Mouse (Mus musculus) ES-E14 (cell line): Measurements from ENCODE around the gene Sh3pxd2a. TPM values are rescaled to one million over a fixed set of nuclear protein-coding genes. Genes with fewer than 3 reads are reported as not detected.

Experiments
- DNase-seq: peaks from one replicate; pipeline ENCODE4 v3.0.0-alpha.2; 2013; ENCODE audit warnings: low read depth, low spot score
- H3K27ac ChIP-seq: 2 replicates; pipeline ENCODE4 v1.5.1; 2012; ENCODE audit warnings: low read depth, mild to moderate bottlenecking, low read length, moderate library complexity, mixed read lengths; ENCODE audit not compliant: poor library complexity, insufficient read depth, severe bottlenecking
- H3K36me3 ChIP-seq: 2 replicates; pipeline ENCODE4 v1.6.1; 2012; ENCODE audit warnings: mild to moderate bottlenecking, low read length, moderate library complexity, mixed read lengths; ENCODE audit not compliant: control insufficient read depth, poor library complexity, insufficient read depth, severe bottlenecking
- H3K4me1 ChIP-seq, 2 experiments: fragments of 150-350 bp in 1 of 2; sonication (generic) in 1 of 2; 2 replicates each; pipeline ENCODE4 v1.6.1; 2012; ENCODE audit warnings: low read length in 2 of 2, mild to moderate bottlenecking in 1 of 2, mixed read lengths in 1 of 2; ENCODE audit not compliant: control insufficient read depth in 2 of 2, insufficient read depth in 2 of 2, poor library complexity in 1 of 2
- H3K4me3 ChIP-seq, 2 experiments: fragments of 150-350 bp in 1 of 2; sonication (generic) in 1 of 2; 2 replicates each; pipeline ENCODE4 v1.5.1; 2012; ENCODE audit warnings: low read length in 2 of 2, low read depth in 1 of 2, mild to moderate bottlenecking in 1 of 2, mixed read lengths in 1 of 2; ENCODE audit not compliant: insufficient read depth in 1 of 2, poor library complexity in 1 of 2, severe bottlenecking in 1 of 2
- H3K9ac ChIP-seq: 2 replicates; pipeline ENCODE4 v1.6.1; 2012; ENCODE audit warnings: low read depth, mild to moderate bottlenecking, low read length, mixed read lengths; ENCODE audit not compliant: poor library complexity, insufficient read depth, severe bottlenecking
- H3K9me3 ChIP-seq: fragments of 150-350 bp; sonication (generic); 2 replicates; pipeline ENCODE4 v1.6.1; 2012; ENCODE audit warnings: low read depth, mild to moderate bottlenecking, low read length; ENCODE audit not compliant: control insufficient read depth, insufficient read depth
- CHD2 ChIP-seq: IDR thresholded peaks from 2 replicates; pipeline ENCODE4 v1.6.1; 2014; ENCODE audit warnings: mild to moderate bottlenecking, low read depth, low read length, inconsistent platforms
- HCFC1 ChIP-seq: IDR thresholded peaks from 2 replicates; pipeline ENCODE4 v1.6.1; 2012; ENCODE audit warnings: low read length, inconsistent platforms, borderline replicate concordance; ENCODE audit not compliant: insufficient read depth
- MAFK ChIP-seq: IDR thresholded peaks from 2 replicates; pipeline ENCODE4 v1.6.1; 2014; ENCODE audit warnings: mild to moderate bottlenecking, low read depth, low read length, inconsistent platforms; ENCODE audit not compliant: insufficient read depth
- ZC3H11A ChIP-seq: IDR thresholded peaks from 2 replicates; pipeline ENCODE4 v1.6.1; 2012; ENCODE audit warnings: low read depth, mild to moderate bottlenecking, inconsistent platforms, low read length, borderline replicate concordance
- ZNF384 ChIP-seq: IDR thresholded peaks from 2 replicates; pipeline ENCODE4 v1.6.1; 2012; ENCODE audit warnings: low read depth, low read length, inconsistent platforms
- in situ Hi-C, 2 experiments: fragments of 600-800 bp; cut with MboI; formaldehyde crosslinking; loops; one replicate each; pipeline ENCODE4 v1.15.1; 2025; ENCODE audit warnings: low sequenced_read_pairs in 2 of 2, inconsistent platforms in 1 of 2; ENCODE audit not compliant: unreplicated experiment in 2 of 2
- total RNA-seq: library from RNA; depleted of rRNA; stranded (reverse); fragments of 300-350 nt; gene quantifications from 2 replicates; pipeline ENCODE4 v1.2.3, GENCODE M21; 2012

Gene Sh3pxd2a
- total RNA-seq, 1 experiment = 13.0 TPM

DNA sequence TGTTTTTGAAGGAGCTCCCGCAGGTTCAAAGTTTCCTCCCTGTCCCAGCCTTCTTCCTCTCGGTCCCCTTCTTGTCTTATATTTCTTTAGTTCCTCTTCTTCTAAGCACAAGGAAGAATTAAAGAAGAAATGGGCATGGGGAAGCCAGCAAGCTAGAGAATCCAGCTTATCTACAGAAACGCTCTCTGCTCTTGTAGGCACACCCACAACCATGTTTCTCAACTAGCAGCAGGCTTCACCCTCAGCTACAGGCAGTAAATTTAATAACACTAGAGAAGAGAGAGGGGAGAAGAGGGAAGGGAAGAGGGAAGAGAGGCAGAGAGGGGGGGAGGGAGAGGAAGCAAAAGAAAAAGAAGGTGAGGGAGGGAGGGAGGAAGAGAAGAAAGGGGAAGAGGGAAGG, 44.0 kb upstream of the Sh3pxd2a start:
- Histone ChIP-seq H3K4me3 (no peak overlapping the region), H3K9ac (no peak overlapping the region)

GRCm38 (mm10) chr19:47507128-47508121, 43.2 kb upstream of the Sh3pxd2a start:
- peaks cover 0 to 13% of the 10 kb centered on the region in 2 experiments; a peak in 2 of 4 replicates for H3K4me1 ChIP-seq
- H3K9ac ChIP-seq = no peak overlapping the region
- DNase-seq = no peak
- no peak overlapping the region for H3K4me3 ChIP-seq
- peaks cover 6% of the 10 kb centered on the region; the same call in 1 of the 2 replicates for H3K36me3 ChIP-seq
- H3K9me3 ChIP-seq = no peaks in the 10 kb centered on the region
- no peak for TF ChIP-seq MAFK
- no peak for TF ChIP-seq CHD2
- TF ChIP-seq ZC3H11A = peak; percentile 68; the same call in 1 of the 2 replicates
- H3K27ac ChIP-seq = no peak overlapping the region
- in situ Hi-C loops = loop anchor here in 1 of 2 experiments (25.0 kb wide), 1 partner anchor 305 kb away; no protein-coding TSS in a partner anchor

More for the DNA sequence above, 44.0 kb upstream of the Sh3pxd2a start:
- TF ChIP-seq ZC3H11A = no peak
- no peak for TF ChIP-seq ZNF384
- no peak for TF ChIP-seq HCFC1
- no peak for TF ChIP-seq CHD2
- no peak for TF ChIP-seq MAFK
- no peaks in the 10 kb centered on the region for H3K9me3 ChIP-seq
- H3K27ac ChIP-seq = no peak overlapping the region
- in situ Hi-C loops = loop anchor here in 1 of 2 experiments (25.0 kb wide), 1 partner anchor 304 kb away; no protein-coding TSS in a partner anchor
- H3K36me3 ChIP-seq = peaks cover 6% of the 10 kb centered on the region; the same call in 1 of the 2 replicates
- DNase-seq = no peak
- peaks cover 0 to 15% of the 10 kb centered on the region in 2 experiments; a peak in 2 of 4 replicates for H3K4me1 ChIP-seq

DNA sequence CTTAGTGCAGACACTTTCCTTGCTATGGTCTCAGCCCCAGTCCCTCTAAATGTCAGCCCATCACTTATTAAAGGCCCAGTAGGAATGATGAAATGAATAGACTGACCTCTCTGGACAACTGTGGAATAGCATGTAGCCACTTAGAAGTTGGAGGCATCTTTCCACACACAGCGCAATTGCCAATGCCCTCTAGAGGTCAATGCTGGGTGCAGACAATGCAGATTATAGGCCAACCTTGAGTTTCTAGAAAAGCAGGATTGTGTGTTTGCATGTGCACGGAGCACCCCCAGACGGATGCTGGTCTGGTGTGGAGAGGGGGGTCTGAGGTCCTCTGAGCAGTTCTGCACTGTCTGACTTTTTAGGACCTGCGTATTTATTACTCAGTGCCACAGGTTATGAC, 39.4 kb upstream of the Sh3pxd2a start:
- Histone ChIP-seq H3K9me3 (no peaks in the 10 kb centered on the region), H3K4me1 (0 out of 4 replicates have a peak, but pooled peaks cover 0 to under 1% of the 10 kb centered on the region in 2 experiments), H3K27ac (no peak overlapping the region), H3K9ac (no peak overlapping the region), H3K4me3 (no peak overlapping the region), H3K36me3 (peaks cover 3% of the 10 kb centered on the region; the same call in 1 of the 2 replicates)
- TF ChIP-seq MAFK (no peak), ZNF384 (no peak), CHD2 (no peak), HCFC1 (no peak), ZC3H11A (no peak)
- in situ Hi-C loops = loop anchor here (5.0 to 25.0 kb wide), 2 partner anchors 236 to 309 kb away; no protein-coding TSS in a partner anchor
- DNase-seq = peak; percentile 51

- DNase-seq = peak; percentile 38
- TF ChIP-seq ZNF384 (no peak), ZC3H11A (peak; percentile 50; the same call in 1 of the 2 replicates)
- in situ Hi-C loops = loop anchor here (5.0 to 25.0 kb wide), 2 partner anchors 235 to 310 kb away; no protein-coding TSS in a partner anchor
Observed at GRCm38 (mm10) chr19:47502563-47502962, 38.4 kb upstream of the Sh3pxd2a start.

More at GRCm38 (mm10) chr19:47502563-47502962, 38.4 kb upstream of the Sh3pxd2a start:
- Histone ChIP-seq H3K4me1 (no peaks in the 10 kb centered on the region), H3K9me3 (no peaks in the 10 kb centered on the region), H3K36me3 (peaks cover 2% of the 10 kb centered on the region; the same call in 1 of the 2 replicates), H3K27ac (no peak overlapping the region), H3K4me3 (no peak overlapping the region), H3K9ac (no peak overlapping the region)
